Mouse (Mus musculus): Measurements from ENCODE around the gene Cnih2.
A peak's percentile ranks its signal among the peaks of the same experiment; 100 is the strongest.
"Not testable (repeated sequence)": the region's sequence is repeated elsewhere in the genome, so short reads cannot be mapped to it uniquely, and the experiment has no call there.

Cnih2 gene

GRCm38 (mm10) chr19:5093481-5094242 lies 4.7 kb downstream of the Cnih2 start:
- DNase-seq (ENCODE audit: low read depth) = no peak

GRCm38 (mm10) chr19:5092083-5092482 lies 6.2 kb downstream of the Cnih2 start:
- no peak for DNase-seq (ENCODE audit: low read depth)

- no peak for DNase-seq (ENCODE audit: low read depth)
Observed at GRCm38 (mm10) chr19:5089324-5089723, 9.0 kb downstream of the Cnih2 start.

- peak; percentile 99 for DNase-seq (ENCODE audit: low read depth)
Observed at GRCm38 (mm10) chr19:5087884-5088728, 10.2 kb downstream of the Cnih2 start, which contains the start of gene Yif1a. Gene Yif1a, plus strand, starts transcription at chr19:5088538.

- DNase-seq (ENCODE audit: low read depth) = not testable (repeated sequence)
Observed at GRCm38 (mm10) chr19:5086533-5086932, 11.8 kb downstream of the Cnih2 start.

GRCm38 (mm10) chr19:5085145-5085863 lies 13.0 kb downstream of the Cnih2 start, which contains the start of gene Tmem151a:
Gene Tmem151a, minus strand, starts transcription at chr19:5085531.
- no peak for DNase-seq (ENCODE audit: low read depth)

- no peak for DNase-seq (ENCODE audit: low read depth)
Observed at GRCm38 (mm10) chr19:5084834-5085144, 13.5 kb downstream of the Cnih2 start.

- no peak for DNase-seq (ENCODE audit: low read depth)
Observed at GRCm38 (mm10) chr19:5083961-5084833, 14.1 kb downstream of the Cnih2 start.

GRCm38 (mm10) chr19:5082596-5082995 lies 15.7 kb downstream of the Cnih2 start:
- DNase-seq (ENCODE audit: low read depth) = no peak

GRCm38 (mm10) chr19:5082005-5082404 lies 16.3 kb downstream of the Cnih2 start:
- DNase-seq (ENCODE audit: low read depth) = no peak

GRCm38 (mm10) chr19:5079279-5079678 lies 19.0 kb downstream of the Cnih2 start:
- peak; percentile 57 for DNase-seq (ENCODE audit: low read depth)

- DNase-seq (ENCODE audit: low read depth) = no peak
Observed at GRCm38 (mm10) chr19:5073518-5073917, 24.8 kb downstream of the Cnih2 start.

- DNase-seq (ENCODE audit: low read depth) = peak; percentile 89
Observed at GRCm38 (mm10) chr19:5073028-5073427, 25.3 kb downstream of the Cnih2 start.

- DNase-seq (ENCODE audit: low read depth) = peak; percentile 90
Observed at GRCm38 (mm10) chr19:5072389-5073019, 25.8 kb downstream of the Cnih2 start.

GRCm38 (mm10) chr19:5071545-5072369 lies 26.6 kb downstream of the Cnih2 start:
- DNase-seq (ENCODE audit: low read depth) = peak; percentile 100

GRCm38 (mm10) chr19:5071077-5071476 lies 27.2 kb downstream of the Cnih2 start:
- no peak for DNase-seq (ENCODE audit: low read depth)

GRCm38 (mm10) chr19:5069978-5070377 lies 28.3 kb downstream of the Cnih2 start:
- no peak for DNase-seq (ENCODE audit: low read depth)

- DNase-seq (ENCODE audit: low read depth) = no peak
Observed at GRCm38 (mm10) chr19:5069486-5069885, 28.8 kb downstream of the Cnih2 start.

- DNase-seq (ENCODE audit: low read depth) = peak; percentile 78
Observed at GRCm38 (mm10) chr19:5068570-5069234, 29.6 kb downstream of the Cnih2 start.

All from NIH3T3 (cell line).